Mouse (Mus musculus): ENCODE measurements around the gene Sorl1. TPM values are rescaled to one million over a fixed set of nuclear protein-coding genes. Genes with fewer than 3 reads are reported as not detected.

Gene Sorl1
- polyA plus RNA-seq, 2 experiments: 1.1 to 1.4 TPM

DNA sequence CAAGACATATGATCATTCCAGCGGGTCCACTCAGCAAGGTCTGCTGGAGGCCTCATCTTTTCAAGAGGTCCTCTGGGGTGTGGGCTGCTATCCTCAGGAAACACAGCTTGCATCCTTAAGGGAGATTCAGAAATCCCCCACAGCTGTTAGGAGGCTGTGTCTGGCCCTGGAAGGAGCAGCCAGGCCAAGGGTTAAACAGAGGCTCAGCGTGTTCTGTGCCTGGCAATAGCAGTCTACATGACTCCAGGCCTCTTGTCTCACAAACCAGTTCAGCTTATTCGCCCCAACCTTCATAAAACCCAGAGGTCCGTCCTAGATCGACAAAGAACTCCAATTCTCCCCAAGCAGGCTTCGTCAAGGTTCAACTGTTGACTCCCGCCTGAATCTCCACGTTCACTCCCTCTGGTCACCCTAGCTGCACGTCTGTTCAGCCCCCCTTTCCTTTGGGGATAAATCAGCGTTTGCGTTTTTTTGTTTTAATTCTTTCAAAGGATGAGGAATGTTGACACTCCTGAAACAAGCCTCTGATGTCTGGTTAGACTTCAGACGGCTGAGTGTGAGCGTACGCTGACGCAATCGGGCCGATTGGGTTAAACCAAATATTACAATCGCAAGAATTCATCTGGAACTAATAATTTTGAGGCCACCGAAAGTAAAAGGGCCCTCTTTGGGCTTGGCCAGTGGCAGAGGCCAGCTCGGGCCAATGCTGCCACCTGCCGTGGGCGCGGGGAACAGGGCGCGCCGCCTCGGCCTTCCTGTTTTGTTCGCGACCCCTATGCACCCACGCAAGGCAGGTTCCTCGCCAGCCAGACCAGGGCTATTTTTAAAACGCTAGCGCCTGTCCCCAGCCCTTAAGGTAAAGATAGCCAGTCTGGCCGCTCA lies 173.7 kb downstream of the Sorl1 start:
- peak overlapping the region; percentile 30 to 55 for H3K4me3 ChIP-seq (ENCODE audit: insufficient read depth in 1 of 2, low read depth in 2 of 2, low read length in 2 of 2)
- H3K9me3 ChIP-seq (ENCODE audit: control insufficient read depth, low read length): no peaks in the 10 kb centered on the region
- H3K27me3 ChIP-seq (ENCODE audit: control insufficient read depth, insufficient read depth, low read length): no peaks in the 10 kb centered on the region
- TF ChIP-seq EP300 (IDR thresholded peaks at IDR 0.05; ENCODE audit: low read depth) (no peak), CTCF (IDR thresholded peaks at IDR 0.05; ENCODE audit: low read depth) (peak; percentile 72)
- H3K4me1 ChIP-seq (replicated peaks; ENCODE audit: control insufficient read depth in 2 of 2, insufficient read depth in 2 of 2, low read length in 1 of 2): peaks cover 0 to 3% of the 10 kb centered on the region in 2 experiments; a peak in 2 of 4 replicates
- H3K4me2 ChIP-seq (ENCODE audit: low read depth): peak overlapping the region; percentile 60
- H3K27ac ChIP-seq: no peak overlapping the region
- WGBS (ENCODE audit: insufficient replicate concordance): 12% methylated on average over 34 of the region's 34 CpGs
- H3K36me3 ChIP-seq (replicated peaks; ENCODE audit: control insufficient read depth, insufficient read depth, low read depth): no peaks in the 10 kb centered on the region
- ATAC-seq (ENCODE audit: insufficient read depth) (no peak), DNase-seq (ENCODE audit: low read depth in 3 of 3, low spot score in 3 of 3) (no peak)
- no peak overlapping the region; the same call in 1 of the 2 replicates for H3K9ac ChIP-seq (replicated peaks)

DNA sequence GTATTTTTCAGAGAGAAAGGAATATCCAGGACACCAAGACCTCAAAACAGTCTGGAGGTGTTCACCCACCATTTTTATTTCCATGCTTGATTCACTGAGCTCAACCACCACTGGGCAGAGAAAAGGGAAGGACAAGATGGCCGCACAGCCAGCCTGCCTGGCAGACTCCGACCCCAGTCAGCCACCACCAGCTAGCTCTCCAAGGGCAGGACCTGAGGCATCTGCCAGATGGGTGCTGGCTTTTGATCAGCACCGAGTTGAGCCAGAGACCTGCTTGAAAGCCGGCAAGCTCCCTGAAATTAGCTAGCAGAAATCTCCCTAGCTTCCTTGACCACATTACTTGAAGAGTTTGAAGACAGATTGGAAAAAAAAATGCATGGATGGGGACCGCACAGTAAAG lies 174.6 kb downstream of the Sorl1 start:
- H3K9me3 ChIP-seq (ENCODE audit: control insufficient read depth, low read length): no peaks in the 10 kb centered on the region

DNA sequence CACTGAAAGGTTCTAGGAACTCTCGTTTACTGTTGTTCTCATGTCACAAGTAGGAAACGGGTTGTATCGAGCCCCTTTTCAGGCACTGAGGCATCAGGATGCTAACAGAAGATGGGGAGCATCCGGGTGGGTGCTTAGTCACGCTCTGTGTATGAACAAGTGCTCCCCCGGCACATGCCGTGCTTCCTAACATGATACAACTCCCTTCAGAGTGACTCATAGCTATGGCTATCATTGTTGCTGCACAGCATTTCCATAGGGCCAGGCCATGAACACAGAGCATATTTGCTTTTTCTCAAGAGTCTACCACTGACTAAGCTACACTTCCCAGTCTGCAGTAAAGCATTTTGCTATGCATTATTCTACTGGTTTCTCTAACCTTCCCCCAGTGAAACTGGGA lies 179.1 kb downstream of the Sorl1 start:
- WGBS (ENCODE audit: insufficient replicate concordance): 59% methylated on average over 7 of the region's 7 CpGs
- no peaks in the 10 kb centered on the region for H3K36me3 ChIP-seq (replicated peaks; ENCODE audit: control insufficient read depth, insufficient read depth, low read depth)
- no peak for ATAC-seq (ENCODE audit: insufficient read depth)
- no peaks in the 10 kb centered on the region for H3K4me1 ChIP-seq (replicated peaks; ENCODE audit: control insufficient read depth in 2 of 2, insufficient read depth in 2 of 2, low read length in 1 of 2)
- no peak overlapping the region for H3K4me3 ChIP-seq (ENCODE audit: insufficient read depth in 1 of 2, low read depth in 2 of 2, low read length in 2 of 2)
- no peak overlapping the region for H3K9ac ChIP-seq (replicated peaks)
- no peak for DNase-seq (ENCODE audit: low read depth in 3 of 3, low spot score in 3 of 3)
- H3K27me3 ChIP-seq (ENCODE audit: control insufficient read depth, insufficient read depth, low read length): no peaks in the 10 kb centered on the region
- no peaks in the 10 kb centered on the region for H3K9me3 ChIP-seq (ENCODE audit: control insufficient read depth, low read length)
- H3K27ac ChIP-seq: no peak overlapping the region
- TF ChIP-seq CTCF (IDR thresholded peaks at IDR 0.05; ENCODE audit: low read depth) (no peak), EP300 (IDR thresholded peaks at IDR 0.05; ENCODE audit: low read depth) (no peak)
- H3K4me2 ChIP-seq (ENCODE audit: low read depth): no peak overlapping the region

More for the DNA sequence above, 174.6 kb downstream of the Sorl1 start:
- no peak overlapping the region for H3K9ac ChIP-seq (replicated peaks)
- peaks cover 0 to 3% of the 10 kb centered on the region in 2 experiments; a peak in 2 of 4 replicates for H3K4me1 ChIP-seq (replicated peaks; ENCODE audit: control insufficient read depth in 2 of 2, insufficient read depth in 2 of 2, low read length in 1 of 2)
- TF ChIP-seq CTCF (IDR thresholded peaks at IDR 0.05; ENCODE audit: low read depth) (no peak), EP300 (IDR thresholded peaks at IDR 0.05; ENCODE audit: low read depth) (no peak)
- WGBS (ENCODE audit: insufficient replicate concordance): 60% methylated on average over 5 of the region's 5 CpGs
- DNase-seq (ENCODE audit: low read depth in 3 of 3, low spot score in 3 of 3) (no peak), ATAC-seq (ENCODE audit: insufficient read depth) (no peak)
- no peak overlapping the region for H3K27ac ChIP-seq
- no peak overlapping the region for H3K4me2 ChIP-seq (ENCODE audit: low read depth)
- H3K4me3 ChIP-seq (ENCODE audit: insufficient read depth in 1 of 2, low read depth in 2 of 2, low read length in 2 of 2): no peak overlapping the region
- no peaks in the 10 kb centered on the region for H3K36me3 ChIP-seq (replicated peaks; ENCODE audit: control insufficient read depth, insufficient read depth, low read depth)
- H3K27me3 ChIP-seq (ENCODE audit: control insufficient read depth, insufficient read depth, low read length): no peaks in the 10 kb centered on the region

DNA sequence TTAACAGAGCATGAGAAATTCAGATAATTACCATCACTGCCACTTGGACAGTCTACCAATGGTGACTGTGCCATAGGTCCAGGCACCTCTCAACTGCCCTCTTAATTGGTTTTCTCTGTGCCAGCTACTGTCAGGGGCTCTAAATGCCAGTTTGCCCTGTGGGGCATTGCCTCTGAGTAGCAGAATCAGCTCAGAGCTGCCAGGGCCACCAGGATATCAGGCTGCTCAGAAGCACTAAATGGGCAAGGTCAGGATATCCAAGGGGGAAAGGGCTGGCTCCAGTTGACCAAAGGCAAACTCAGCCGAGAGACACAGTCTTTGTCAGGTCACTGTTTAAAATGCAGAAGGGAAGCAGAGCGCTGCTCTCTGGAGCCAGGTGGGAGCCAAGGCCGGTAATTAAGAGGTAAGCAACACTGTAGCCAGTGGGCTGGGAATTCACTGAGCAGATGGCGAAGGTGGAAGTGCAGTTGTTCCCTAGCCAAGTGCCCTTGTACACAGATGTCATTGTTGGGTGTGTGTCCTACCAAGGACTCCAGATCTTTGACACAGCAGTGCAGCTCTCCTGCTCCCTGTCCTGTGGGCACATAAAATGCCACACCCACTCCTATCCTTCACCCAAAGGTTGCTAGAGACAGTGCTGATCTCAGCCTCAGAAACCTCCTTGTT lies 181.0 kb downstream of the Sorl1 start:
- Histone ChIP-seq H3K27me3 (ENCODE audit: control insufficient read depth, insufficient read depth, low read length) (no peaks in the 10 kb centered on the region), H3K27ac (no peak overlapping the region), H3K9me3 (ENCODE audit: control insufficient read depth, low read length) (no peaks in the 10 kb centered on the region), H3K9ac (replicated peaks) (no peak overlapping the region), H3K4me1 (replicated peaks; ENCODE audit: control insufficient read depth in 2 of 2, insufficient read depth in 2 of 2, low read length in 1 of 2) (0 out of 4 replicates have a peak, but pooled peaks cover 0 to 2% of the 10 kb centered on the region in 2 experiments), H3K4me3 (ENCODE audit: insufficient read depth in 1 of 2, low read depth in 2 of 2, low read length in 2 of 2) (no peak overlapping the region), H3K4me2 (ENCODE audit: low read depth) (no peak overlapping the region), H3K36me3 (replicated peaks; ENCODE audit: control insufficient read depth, insufficient read depth, low read depth) (no peaks in the 10 kb centered on the region)
- TF ChIP-seq EP300 (IDR thresholded peaks at IDR 0.05; ENCODE audit: low read depth) (no peak), CTCF (IDR thresholded peaks at IDR 0.05; ENCODE audit: low read depth) (no peak)
- DNase-seq (ENCODE audit: low read depth in 3 of 3, low spot score in 3 of 3) (no peak), ATAC-seq (ENCODE audit: insufficient read depth) (no peak)
- WGBS (ENCODE audit: insufficient replicate concordance): 52% methylated on average over 4 of the region's 4 CpGs

DNA sequence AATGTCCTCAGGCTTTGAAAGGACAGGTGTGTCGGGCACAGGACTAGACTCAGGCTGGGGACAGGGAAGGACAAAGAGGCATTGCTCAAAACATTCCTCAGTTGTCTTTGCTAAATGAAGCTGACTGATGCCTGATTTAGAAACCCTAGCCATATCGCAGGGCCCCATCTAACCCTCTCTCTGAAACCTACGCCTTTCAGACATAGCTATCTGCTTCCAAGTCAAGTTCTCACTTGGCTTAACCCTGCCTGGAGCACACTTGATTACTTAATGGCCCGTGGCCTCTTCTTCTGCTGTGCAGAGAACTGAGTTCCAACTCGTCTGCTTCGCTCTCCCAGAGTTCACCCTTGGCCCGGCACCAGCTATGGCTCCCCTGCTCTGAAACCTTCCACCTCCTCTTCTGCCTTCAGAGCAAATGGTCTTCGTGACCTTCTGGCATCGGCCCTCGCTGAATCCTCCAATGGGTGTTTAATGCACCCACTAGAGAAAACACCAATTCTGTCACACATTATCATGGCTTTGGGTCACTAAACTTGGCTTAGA lies 183.7 kb downstream of the Sorl1 start:
- Histone ChIP-seq H3K4me3 (ENCODE audit: insufficient read depth in 1 of 2, low read depth in 2 of 2, low read length in 2 of 2) (no peak overlapping the region), H3K4me1 (replicated peaks; ENCODE audit: control insufficient read depth in 2 of 2, insufficient read depth in 2 of 2, low read length in 1 of 2) (0 out of 4 replicates have a peak, but pooled peaks cover 0 to 2% of the 10 kb centered on the region in 2 experiments), H3K4me2 (ENCODE audit: low read depth) (no peak overlapping the region), H3K9me3 (ENCODE audit: control insufficient read depth, low read length) (no peaks in the 10 kb centered on the region), H3K9ac (replicated peaks) (no peak overlapping the region), H3K36me3 (replicated peaks; ENCODE audit: control insufficient read depth, insufficient read depth, low read depth) (no peaks in the 10 kb centered on the region), H3K27ac (no peak overlapping the region), H3K27me3 (ENCODE audit: control insufficient read depth, insufficient read depth, low read length) (no peaks in the 10 kb centered on the region)
- TF ChIP-seq EP300 (IDR thresholded peaks at IDR 0.05; ENCODE audit: low read depth) (no peak), CTCF (IDR thresholded peaks at IDR 0.05; ENCODE audit: low read depth) (no peak)
- ATAC-seq (ENCODE audit: insufficient read depth) (no peak), DNase-seq (ENCODE audit: low read depth in 3 of 3, low spot score in 3 of 3) (no peak)
- 52% methylated on average over 10 of the region's 10 CpGs for WGBS (ENCODE audit: insufficient replicate concordance)
